Mouse (Mus musculus) adrenal gland, postnatal 36 days (tissue): ENCODE data around the gene Apon. TPM values are rescaled to one million over a fixed set of nuclear protein-coding genes. Genes with fewer than 3 reads are reported as not detected.
"Not testable (repeated sequence)": the region's sequence is repeated elsewhere in the genome, so short reads cannot be mapped to it uniquely, and the experiment has no call there.

Experiments
- DNase-seq, 2 experiments: peaks; one replicate each; pipeline ENCODE4 v3.0.0; 2021; ENCODE audit warnings: mixed read lengths in 1 of 2
- long read RNA-seq, 2 experiments: library from polyadenylated mRNA; stranded (forward); transcript quantifications; one replicate each; pipeline ENCODE4 v2.0.0; 2021; ENCODE audit warnings: borderline sequencing depth in 2 of 2
- total RNA-seq, 2 experiments: library from RNA; stranded (reverse); gene quantifications; 2 replicates each; pipeline ENCODE4 v1.2.3; 2021

Gene Apon
- under 1 TPM in 1 of 2 experiments, not detected in 1; 0.23 TPM for total RNA-seq
- long read RNA-seq, experiment 1, partial matches to known transcripts = 0 of 1 reads
- long read RNA-seq, experiment 1, other reads (novel, unspliced or antisense) = 0 of 1 reads
- long read RNA-seq, experiment 2, partial matches to known transcripts = 0 of 2 reads
- long read RNA-seq, experiment 2, other reads (novel, unspliced or antisense) = 0 of 2 reads

DNA sequence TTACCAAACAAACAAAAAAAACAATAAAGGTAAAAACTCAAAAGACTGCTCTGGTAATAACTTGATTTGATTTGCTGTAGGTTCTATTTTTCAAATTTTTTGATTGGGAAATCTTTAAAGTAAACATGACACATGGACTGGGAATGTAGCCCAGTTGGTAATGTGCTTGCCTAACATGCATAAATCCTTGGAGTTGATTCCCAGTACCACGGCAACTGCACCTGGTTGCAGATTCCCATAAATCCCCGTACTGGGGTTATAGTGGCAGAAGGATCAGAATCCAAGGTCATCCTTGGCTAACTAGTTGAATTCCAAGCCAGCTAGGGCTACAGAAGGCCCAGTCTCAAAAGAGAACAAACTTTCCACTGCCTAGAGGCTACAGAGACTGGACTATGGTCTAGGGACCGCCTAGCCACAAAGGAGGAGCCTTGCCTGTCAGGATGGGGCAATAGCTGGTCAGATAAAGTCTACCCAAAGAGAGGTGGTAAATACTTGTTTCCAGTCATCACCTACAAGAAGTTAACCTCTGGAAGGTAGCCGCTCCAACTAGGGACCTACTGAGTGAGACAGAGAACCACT, at the start of gene Apon:
TSS of gene Apon (plus strand) at position 420 of the 579 bp plus-strand sequence.
- DNase-seq = no peak

DNA sequence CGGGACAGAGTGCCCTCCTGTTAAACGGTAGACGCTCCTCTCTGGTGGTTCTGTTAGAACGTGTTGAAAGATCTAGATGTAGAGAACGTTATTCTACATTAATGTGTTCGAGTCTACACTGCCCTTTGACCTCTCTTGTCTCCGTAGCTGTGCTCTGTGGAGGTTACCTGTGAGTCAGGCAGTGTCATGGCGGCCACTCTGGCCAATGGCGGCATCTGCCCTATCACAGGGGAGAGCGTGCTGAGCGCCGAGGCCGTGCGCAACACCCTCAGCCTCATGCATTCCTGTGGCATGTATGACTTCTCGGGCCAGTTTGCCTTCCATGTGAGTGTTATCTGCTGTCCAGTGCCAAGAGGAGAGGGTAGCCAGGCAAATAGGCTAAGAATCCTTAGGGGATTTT, 49.0 kb upstream of the Apon start:
- DNase-seq = no peak

DNA sequence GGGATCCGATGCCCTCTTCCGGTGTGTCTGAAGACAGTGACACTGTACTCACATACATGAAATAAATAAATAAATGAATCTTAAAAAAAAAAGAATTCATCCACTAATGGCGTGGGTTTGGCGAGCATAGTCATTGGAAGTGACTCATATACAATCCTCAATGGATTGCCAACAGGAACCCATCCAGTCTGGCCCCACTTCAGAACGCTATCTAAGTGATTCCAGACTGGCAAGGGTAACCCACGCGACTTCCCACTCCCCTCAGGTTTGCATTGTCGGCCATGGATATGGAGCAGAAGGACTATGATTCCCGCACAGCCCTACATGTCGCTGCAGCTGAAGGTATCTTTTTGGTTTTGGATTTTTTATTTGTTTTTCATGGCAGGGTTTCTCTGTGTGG, 45.6 kb upstream of the Apon start:
- DNase-seq = no peak

DNA sequence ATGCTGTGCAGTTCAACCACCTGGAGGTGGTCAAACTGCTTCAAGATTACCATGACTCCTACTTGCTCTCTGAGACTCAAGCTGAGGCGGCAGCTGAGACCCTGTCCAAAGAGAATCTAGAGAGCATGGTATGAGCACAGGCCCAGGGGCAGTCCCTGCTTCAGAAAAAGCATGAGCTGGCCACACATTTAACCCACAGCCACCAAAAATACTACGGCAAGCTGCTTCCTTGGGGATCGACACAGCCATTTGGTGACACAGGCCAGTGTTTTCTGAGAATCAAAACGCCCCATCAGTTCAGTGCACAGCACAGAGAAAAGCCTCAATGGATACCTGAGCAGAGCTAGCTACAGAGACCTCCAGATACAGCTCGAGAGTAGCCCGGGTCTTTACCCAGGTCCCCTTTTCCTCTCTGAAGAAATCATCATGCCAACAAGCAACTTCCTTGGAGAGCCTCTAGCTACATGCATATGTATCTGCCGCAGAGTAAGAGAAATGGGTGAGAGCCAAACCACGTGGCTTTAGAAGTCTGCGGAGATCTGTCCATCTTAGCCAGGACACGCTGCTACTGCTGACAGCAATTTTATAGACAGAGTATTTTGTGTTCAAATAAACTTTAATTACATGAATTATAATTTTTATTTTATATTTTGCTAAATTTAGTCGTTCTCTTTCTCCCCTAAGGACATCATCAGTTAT, 44.4 kb upstream of the Apon start:
- no peak for DNase-seq

DNA sequence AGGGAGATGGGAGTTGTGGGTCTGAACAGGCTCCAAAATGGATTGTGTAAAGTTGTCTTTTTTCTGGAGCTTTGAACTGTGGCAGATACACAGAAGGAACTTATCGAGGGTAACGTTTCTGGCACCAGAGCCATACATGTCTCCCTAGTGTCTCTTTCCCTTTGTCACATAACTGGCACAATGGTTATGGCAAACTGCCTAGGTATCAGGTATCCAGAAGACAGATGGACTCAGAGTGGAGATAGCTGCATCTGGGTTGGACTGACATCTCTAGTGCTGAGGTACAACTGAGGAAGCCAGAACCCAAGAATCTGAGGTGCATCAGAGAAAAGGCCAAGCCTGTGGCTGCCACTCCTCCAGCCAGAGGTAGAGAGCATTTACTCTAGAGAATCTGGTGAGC, 43.8 kb upstream of the Apon start:
- DNase-seq = no peak

DNA sequence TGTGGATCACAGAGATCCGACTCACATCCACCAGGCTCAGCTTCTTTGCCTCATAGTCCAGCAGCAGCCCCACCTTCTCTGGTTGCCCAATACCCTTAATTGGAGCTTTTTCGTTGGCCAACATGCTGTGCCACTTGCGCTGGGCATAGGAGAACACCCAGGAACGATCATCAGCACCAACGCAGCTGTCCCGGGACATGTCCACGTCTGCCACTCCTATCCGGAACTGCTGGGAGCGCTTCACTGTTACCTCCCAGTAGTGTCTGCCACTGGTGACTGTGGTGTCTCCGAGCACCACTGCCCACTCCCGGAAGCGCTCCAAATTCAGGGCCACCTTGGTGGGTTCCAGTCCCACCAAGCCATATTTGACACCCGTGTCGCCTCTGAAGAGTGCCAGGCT, 42.9 kb upstream of the Apon start:
- DNase-seq = peak; percentile 35 to 47

DNA sequence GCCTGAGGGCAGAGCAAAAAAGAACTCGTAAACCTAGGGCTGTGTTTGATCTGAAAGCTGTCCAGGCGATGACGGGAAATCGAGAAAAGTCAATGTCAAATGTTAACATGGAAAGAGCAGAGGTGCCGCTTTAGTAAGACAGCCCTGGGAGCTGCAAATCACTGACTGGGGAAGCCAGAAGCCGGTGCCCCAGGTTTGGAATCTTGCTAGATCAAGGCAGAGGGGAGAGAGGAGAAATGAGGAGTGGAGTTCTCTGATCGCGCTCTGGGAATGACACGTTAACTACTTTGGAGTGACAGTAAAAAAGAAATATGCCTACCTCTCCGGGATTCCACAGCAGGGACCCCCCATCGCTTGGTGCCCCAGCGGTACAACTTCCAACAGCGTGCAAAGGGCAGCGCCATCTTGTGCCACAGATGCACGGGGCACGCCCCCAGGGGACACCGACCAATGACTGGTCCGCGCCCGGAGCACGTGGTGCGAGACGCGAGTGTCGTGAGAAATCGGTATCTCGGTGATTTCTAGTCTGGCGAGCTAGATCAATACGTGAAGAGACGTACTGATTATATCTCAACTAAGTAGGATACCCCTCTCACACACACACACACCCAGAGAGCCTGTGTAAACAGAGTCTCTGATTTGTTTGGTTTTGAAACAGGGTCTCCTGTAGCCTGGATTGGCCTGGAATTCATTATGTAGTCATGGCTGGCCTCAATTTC, 42.3 kb upstream of the Apon start, which contains the start of gene Spryd4:
TSS of gene Spryd4 (minus strand) at position 418 of the 719 bp plus-strand sequence.
- DNase-seq = peak; percentile 94 to 96

DNA sequence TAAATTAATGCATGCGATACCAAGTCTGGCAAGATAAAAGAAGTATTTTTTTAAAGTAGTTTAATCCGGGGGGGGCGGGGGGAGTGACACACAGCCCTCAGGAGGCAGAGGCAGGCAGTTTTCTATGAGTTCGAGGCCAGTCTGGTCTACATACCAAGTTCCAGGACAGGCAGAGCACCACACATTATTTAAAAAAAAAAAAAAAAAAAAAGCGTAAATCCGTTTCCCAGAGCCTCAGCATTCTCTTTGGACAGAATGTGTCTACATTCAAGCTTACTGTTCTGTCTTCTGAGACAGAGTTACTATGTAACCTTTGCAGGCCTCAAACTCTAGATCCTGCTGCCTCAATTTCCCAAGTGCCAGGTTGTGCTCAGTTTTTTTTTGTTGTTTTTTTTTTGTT, 41.7 kb upstream of the Apon start:
- DNase-seq = no peak

DNA sequence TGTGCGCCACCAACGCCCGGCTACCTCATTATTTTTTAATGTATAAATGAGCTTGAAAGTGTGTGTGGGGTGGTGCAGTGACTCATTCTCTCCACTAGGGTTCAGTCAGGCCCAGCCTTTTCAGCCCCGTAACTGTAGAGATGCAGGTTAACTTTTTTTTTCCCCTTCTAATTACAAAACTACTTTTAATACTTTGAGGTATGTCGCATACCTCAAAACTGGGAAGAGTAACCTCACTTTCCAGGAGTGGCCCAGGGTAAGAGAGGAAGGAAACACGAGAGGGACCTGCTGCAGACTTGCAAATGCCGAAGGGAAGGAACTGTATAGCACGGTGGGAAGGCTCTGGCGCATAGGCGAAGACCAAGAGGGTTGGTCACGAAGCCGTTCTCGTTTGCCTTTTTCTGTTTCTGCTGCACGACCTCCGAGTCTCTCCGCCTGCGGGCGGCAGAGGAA, 41.0 kb upstream of the Apon start:
- DNase-seq = peak; percentile 43 to 71

DNA sequence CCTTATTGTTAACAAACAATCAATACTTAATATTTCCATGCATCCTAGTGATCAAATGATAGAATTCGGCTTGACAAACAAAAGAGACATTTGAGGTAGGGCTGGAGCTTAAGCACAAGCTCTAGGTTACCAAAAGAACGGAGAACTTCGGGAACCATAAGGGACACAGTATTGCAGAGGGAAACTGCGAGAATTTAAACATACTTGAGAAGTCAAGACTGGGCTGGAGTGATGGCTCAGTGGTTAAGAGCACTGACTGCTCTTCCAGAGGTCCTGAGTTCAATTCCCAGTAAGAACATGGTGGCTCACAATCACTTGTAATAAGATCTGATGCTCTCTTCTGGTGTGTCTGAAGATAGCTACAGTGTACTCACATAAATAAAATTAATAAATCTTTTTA, 39.8 kb upstream of the Apon start:
- DNase-seq = not testable (repeated sequence)

DNA sequence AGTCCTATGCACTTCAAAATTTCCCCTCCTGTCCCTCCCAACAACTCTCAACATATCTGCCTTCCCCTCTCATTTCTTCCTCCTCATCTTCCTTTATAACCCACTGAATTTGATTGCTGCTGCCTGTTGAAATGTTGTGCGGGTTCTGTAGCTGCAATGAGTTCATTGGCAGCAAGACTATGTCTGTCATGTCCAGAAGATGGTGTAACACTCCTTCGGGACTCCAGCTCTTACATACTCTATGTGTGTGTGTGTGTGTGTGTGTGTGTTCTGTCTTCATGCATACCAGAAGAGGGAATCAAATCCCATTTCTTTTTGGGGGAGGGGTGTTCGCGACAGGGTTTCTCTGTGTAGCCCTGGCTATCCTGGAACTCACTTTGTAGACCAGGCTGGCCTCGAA, 38.9 kb upstream of the Apon start:
- no peak for DNase-seq

DNA sequence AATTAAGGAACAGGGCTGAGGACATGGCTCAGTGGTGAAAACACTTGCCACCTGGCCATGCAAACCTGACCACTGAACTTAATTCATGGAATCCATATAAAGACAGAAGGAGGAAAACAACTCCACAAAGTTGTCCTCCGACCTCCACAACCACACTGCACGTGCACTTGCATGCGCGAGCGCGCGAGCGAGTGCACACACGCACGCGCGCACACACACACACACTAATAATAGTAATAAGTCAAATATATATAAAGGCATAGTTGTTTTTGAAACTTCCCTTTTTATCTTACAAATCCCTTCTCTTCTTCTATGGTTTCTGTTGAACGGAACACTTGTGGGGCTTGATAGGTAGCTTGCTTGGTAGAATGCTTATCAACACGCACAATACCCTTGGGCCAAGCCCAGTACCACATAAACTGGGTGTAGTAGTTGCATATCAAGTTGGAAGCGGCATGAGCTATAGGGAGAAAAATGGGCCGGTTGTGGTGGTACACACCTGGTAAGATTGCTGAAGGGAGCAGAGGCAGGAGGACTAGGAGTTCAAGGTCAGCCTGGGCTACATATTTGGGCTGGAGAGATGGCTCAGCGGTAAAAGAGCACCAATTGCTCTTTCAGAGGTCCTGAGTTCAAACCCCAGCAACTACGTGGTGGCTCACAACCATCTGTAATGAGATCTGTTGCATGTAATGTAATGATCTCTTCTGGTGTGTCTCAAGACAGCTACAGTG, 35.3 kb upstream of the Apon start:
- DNase-seq = no peak

DNA sequence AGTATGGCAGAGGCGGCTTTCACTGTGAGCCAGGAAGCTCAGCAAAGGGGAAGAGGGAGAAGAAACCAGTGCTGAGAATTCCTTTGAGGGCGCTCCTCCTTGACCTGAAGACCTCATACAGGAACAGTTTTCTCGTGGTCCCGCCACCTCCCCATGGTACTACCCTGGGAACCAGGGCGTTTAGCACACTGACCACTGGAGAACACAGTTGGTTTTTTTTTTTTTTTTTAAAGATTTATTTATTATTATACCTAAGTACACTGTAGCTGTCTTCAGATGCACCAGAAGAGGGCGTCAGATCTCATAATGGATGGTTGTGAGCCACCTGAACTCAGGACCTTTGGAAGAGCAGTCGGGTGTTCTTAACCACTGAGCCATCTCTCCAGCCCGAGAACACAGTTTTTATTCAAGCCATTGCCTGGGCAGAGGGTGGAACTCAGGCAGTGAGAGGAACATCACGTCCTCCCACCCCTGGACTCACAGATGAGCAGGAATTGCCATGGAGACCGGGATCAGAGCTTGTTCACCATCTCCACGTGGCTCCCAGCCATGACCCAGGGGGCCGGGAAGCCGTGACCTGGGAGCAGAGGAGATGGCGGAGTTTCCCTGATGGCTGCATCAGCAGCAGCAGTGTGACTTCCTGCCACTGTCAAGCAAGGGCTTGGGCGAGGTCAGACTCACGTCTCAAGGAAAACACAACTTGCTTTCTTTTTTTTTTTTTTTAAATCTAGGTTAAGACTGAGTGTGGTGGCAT, 32.2 kb upstream of the Apon start:
- DNase-seq = peak; percentile 14 to 35

DNA sequence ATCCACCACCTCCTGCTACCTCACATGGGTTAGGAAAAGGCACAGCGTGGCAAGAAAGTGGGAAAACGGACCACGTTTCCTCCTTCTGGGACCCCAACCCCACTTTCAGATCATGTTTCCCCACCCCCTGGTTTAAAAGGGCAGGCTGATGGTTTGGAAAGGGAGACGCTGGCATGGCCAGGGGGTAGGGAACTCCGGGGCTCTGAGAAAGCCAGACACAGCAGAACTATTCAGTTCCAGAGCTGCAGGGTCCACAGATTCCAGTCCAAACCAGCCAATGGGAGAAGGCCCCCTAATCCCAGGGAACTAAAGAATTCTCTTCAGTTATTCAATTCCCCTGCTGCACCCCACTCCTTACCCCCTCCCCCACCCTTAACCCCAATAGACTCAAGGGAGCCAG, 28.8 kb upstream of the Apon start:
- no peak for DNase-seq

DNA sequence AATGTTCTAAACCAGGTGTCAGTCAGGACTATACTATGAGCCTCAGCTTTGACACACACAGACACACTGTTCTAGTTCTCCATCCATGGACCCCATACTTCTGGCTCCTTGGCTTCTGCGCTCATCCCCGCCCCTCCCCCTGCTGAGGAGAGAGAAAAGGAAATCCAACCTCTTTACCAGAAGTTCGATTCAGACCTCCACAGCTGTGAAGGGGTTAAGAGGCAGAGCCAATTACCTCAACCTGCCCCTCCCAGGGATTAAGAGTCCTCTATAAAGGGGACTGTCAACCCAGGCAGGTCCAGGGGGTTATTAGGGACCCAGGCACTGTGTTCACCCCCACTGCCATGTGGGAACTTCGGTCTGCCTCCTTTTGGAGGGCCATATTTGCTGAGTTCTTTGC, 28.4 kb upstream of the Apon start, which contains the start of gene Mip:
TSS of gene Mip (plus strand) at position 301 of the 400 bp plus-strand sequence.
- no peak for DNase-seq

DNA sequence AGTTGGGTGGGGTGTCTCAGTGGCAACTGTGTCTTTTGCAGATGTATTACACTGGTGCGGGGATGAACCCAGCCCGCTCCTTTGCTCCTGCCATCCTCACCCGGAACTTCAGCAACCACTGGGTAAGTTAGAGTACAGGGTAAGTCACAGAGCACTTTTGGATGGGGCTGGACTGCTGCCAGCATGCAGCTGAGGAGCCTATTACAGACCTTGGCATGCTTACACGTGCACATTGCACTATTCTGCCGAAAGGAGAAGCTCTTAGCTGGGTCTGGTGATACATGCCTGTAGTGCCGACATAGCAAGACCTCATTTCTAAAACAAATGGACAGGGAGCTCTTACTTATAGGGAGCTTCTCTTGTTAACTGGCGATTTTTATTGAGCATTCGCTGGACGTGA, 26.3 kb upstream of the Apon start:
- DNase-seq = no peak

DNA sequence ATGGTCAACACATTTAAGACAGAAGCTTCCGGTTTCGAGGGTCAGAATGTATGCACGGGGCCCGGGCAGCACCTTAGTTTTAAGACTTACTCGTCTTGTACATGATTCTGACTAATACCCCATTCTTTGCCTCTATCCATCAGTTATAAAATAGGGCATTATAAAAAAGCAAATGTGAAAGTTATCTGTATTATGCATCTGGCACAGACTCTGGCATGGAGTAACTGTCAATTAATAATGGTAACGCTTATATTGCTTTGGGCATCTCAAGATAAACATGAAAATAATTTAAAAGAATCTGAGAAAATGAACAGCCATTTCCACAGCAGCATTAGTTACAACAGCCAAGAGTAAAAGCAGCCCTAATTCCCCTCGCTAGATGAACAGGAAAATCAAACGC, 25.9 kb upstream of the Apon start:
- no peak for DNase-seq

DNA sequence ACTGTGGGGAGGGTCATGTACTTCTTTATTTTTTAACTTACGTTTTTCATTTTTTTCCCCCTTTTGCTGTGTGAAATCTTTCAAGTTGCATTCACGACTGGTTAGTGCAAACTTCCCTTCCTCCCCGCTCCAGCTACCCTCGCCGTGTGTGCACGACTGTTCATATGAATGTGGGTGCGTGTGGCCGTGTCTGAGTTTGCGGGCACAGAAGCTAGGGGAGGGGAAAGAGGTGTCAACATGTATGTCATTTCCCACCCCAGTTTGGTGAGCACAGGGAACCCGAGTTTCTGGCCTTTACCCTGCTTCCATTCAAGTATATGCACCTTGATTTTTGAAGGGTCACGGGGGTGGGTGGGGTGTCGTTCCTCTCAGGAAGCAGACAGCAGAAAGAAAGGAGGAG, 23.3 kb upstream of the Apon start:
- DNase-seq = no peak

DNA sequence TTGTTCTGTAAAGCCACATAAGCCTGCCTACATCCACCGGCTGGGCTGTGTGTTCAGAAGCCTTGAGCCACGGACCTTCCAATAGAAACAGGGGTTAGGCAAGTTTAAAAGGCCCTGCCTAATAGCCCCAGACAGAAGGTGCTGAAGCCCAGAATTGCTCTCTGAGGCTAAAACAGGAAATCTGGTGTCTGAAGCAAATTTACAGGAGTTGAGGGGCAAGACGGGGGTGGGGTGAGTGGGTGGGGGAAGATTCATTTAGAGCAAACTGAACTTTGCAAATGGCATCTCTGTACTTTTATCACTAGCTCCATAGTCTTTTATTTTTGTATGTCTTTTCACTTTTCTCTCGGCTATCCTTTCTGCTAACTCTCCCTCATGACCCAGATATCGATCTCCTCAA, 22.8 kb upstream of the Apon start:
- no peak for DNase-seq

DNA sequence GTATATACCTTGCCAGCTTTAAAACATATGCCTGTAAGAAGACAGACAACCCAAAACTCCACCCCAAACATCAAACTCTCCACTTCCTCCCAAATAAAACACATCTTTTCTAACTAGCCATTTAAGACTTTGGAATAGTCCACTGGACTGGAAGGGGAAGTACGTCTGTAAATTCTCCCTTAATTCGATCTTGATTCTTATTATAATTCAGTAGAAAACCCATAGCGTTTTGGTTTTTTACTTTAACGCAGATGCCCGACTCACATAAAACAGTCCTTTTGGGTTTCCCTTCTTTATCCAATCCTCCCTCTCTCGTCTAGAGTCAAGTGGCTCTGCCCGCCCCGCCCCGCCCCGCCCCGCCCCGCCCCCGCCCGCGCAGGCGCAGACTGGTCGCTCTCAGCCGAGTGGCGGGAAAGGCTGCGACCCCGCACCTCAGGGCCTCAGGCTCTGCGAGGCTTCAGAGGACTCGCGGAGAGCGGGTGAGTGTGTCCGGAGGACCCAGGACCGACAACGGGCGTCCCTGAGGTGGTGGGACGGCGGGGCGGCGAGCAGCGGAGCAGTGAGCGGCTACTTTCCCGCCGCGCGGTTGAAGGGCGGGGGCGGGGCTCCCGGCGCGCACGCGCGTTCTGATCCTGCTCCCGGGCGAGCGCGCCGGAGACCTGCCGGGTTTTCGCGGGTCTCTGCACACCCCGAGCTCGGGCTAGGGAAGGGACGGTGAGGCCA, 22.0 kb upstream of the Apon start, which contains the start of gene Timeless:
TSS of gene Timeless (plus strand) at position 369 of the 723 bp plus-strand sequence.
- DNase-seq = peak; percentile 87 to 93
